Mouse (Mus musculus) kidney, postnatal 0 days (tissue): ENCODE data around the gene Rnpep. TPM values are rescaled to one million over a fixed set of nuclear protein-coding genes. Genes with fewer than 3 reads are reported as not detected.

Experiments
- ATAC-seq: fragments of 200-750 bp; cut with Nextera tagmentation; replicated peaks from 2 replicates; pipeline ENCODE4 v1.8.0; 2017; ENCODE audit warnings: low read depth, moderate number of reproducible peaks, moderate TSS enrichment, moderate library complexity; ENCODE audit not compliant: low FRiP score
- DNase-seq: peaks from one replicate; pipeline ENCODE4 v3.0.0-alpha.2; 2016; ENCODE audit warnings: low spot score
- H3K27ac ChIP-seq: fragments of 300-500 bp; sonication (generic); 2 replicates; pipeline ENCODE4 v1.5.1; 2014; ENCODE audit warnings: mild to moderate bottlenecking
- H3K27me3 ChIP-seq: fragments of 300-500 bp; sonication (generic); 2 replicates; pipeline ENCODE4 v1.6.1; 2014; ENCODE audit warnings: low read length, mixed read lengths; ENCODE audit not compliant: insufficient read depth
- H3K36me3 ChIP-seq: fragments of 300-500 bp; sonication (generic); 2 replicates; pipeline ENCODE4 v1.6.1; 2014; ENCODE audit warnings: low read length, mixed read lengths; ENCODE audit not compliant: insufficient read depth
- H3K4me1 ChIP-seq: fragments of 300-500 bp; sonication (generic); replicated peaks from 2 replicates; pipeline ENCODE4 v1.6.1; 2014; ENCODE audit warnings: antibody characterized with exemption, low read length, mixed read lengths; ENCODE audit not compliant: insufficient read depth
- H3K4me2 ChIP-seq: fragments of 300-500 bp; sonication (generic); 2 replicates; pipeline ENCODE4 v1.6.1; 2014; ENCODE audit warnings: mild to moderate bottlenecking, low read length, moderate library complexity, mixed read lengths
- H3K4me3 ChIP-seq: fragments of 300-500 bp; sonication (generic); replicated peaks from 2 replicates; pipeline ENCODE4 v1.5.1; 2014; ENCODE audit warnings: low read depth, low read length
- H3K9ac ChIP-seq: fragments of 300-500 bp; sonication (generic); 2 replicates; pipeline ENCODE4 v1.6.1; 2014; ENCODE audit warnings: low read depth, low read length
- H3K9me3 ChIP-seq: fragments of 300-500 bp; sonication (generic); replicated peaks from 2 replicates; pipeline ENCODE4 v1.6.1; 2016; ENCODE audit warnings: low read length, inconsistent platforms, mixed read lengths
- CTCF ChIP-seq: IDR thresholded peaks from 2 replicates; pipeline ENCODE4 v1.5.1; 2016; ENCODE audit warnings: antibody characterized with exemption, low read depth, mild to moderate bottlenecking, moderate library complexity
- WGBS: fragments of 180-500 bp; shearing (Covaris S2); extraction: QIAGEN DNeasy Blood & Tissue Kit; methylation state at CpG from one replicate; pipeline ENCODE4 v1.1.7; 2014; 5-methylcytosine and 5-hydroxymethylcytosine counted together
- polyA plus RNA-seq: library from polyadenylated mRNA; unstranded; fragments of >200 nt; fragmentation: Nextera tagmentation; extraction: Ambion mirVana; gene quantifications from 2 replicates; pipeline ENCODE4 v1.2.1, GENCODE M21; 2015

Gene Rnpep
- polyA plus RNA-seq, 1 experiment from 2014 or later: 56.5 TPM

- no peak for ATAC-seq
- WGBS: 72% methylated on average over 3 of the region's 3 CpGs
- H3K9me3 ChIP-seq: no peaks in the 10 kb centered on the region
Measured at GRCm38 (mm10) chr1:135224147-135224546, 59.7 kb downstream of the Rnpep start.

GRCm38 (mm10) chr1:135217607-135218233 lies 66.2 kb downstream of the Rnpep start:
- no peaks in the 10 kb centered on the region for H3K4me1 ChIP-seq
- no peak overlapping the region for H3K4me2 ChIP-seq
- no peak for TF ChIP-seq CTCF
- no peak overlapping the region for H3K9ac ChIP-seq
- no peak overlapping the region for H3K4me3 ChIP-seq
- H3K9me3 ChIP-seq: no peaks in the 10 kb centered on the region
- WGBS: 50% methylated on average over 13 of the region's 13 CpGs
- H3K36me3 ChIP-seq: no peaks in the 10 kb centered on the region
- no peaks in the 10 kb centered on the region for H3K27me3 ChIP-seq
- H3K27ac ChIP-seq: no peak overlapping the region
- ATAC-seq (no peak), DNase-seq (peak; percentile 15)

More at GRCm38 (mm10) chr1:135224147-135224546, 59.7 kb downstream of the Rnpep start:
- no peaks in the 10 kb centered on the region for H3K4me1 ChIP-seq
- no peaks in the 10 kb centered on the region for H3K27me3 ChIP-seq
- H3K27ac ChIP-seq: no peak overlapping the region
- no peak overlapping the region for H3K4me2 ChIP-seq
- no peak overlapping the region for H3K4me3 ChIP-seq
- H3K9ac ChIP-seq: no peak overlapping the region
- H3K36me3 ChIP-seq: no peaks in the 10 kb centered on the region
- TF ChIP-seq CTCF: no peak
- DNase-seq: no peak

- H3K9me3 ChIP-seq: no peaks in the 10 kb centered on the region
- H3K27ac ChIP-seq: no peak overlapping the region
- no peak overlapping the region for H3K4me3 ChIP-seq
- no peak overlapping the region for H3K4me2 ChIP-seq
- no peaks in the 10 kb centered on the region for H3K27me3 ChIP-seq
- no peaks in the 10 kb centered on the region for H3K36me3 ChIP-seq
- no peak for ATAC-seq
- no peaks in the 10 kb centered on the region for H3K4me1 ChIP-seq
- DNase-seq: no peak
- no peak overlapping the region for H3K9ac ChIP-seq
- TF ChIP-seq CTCF: no peak
- 85% methylated on average over 9 of the region's 9 CpGs for WGBS
Measured at GRCm38 (mm10) chr1:135213772-135214640, 69.9 kb downstream of the Rnpep start.

Other genes with a start within 250 kb of the Rnpep start
- 0.83 and 0.88 TPM in 2 replicates for gene Lgr6, start 178.8 kb downstream of the Rnpep start, polyA plus RNA-seq
- 0.38 and 0.42 TPM in 2 replicates for gene Ptpn7, start 151.4 kb downstream of the Rnpep start, polyA plus RNA-seq
- gene Arl8a, start 137.3 kb downstream of the Rnpep start, polyA plus RNA-seq: 47.4 and 49.3 TPM in 2 replicates
- not detected in 2 replicates for gene Gpr37l1, start 116.4 kb downstream of the Rnpep start, polyA plus RNA-seq
- 36.1 and 39.2 TPM in 2 replicates for gene Elf3, start 25.5 kb downstream of the Rnpep start, polyA plus RNA-seq
- gene Timm17a, start 29.7 kb upstream of the Rnpep start, polyA plus RNA-seq: 314 and 318 TPM in 2 replicates
- 2.1 and 2.9 TPM in 2 replicates for gene Lmod1, start 40.7 kb upstream of the Rnpep start, polyA plus RNA-seq
- 42.9 and 50.7 TPM in 2 replicates for gene Shisa4, start 91.2 kb upstream of the Rnpep start, polyA plus RNA-seq
- 53.1 and 65.4 TPM in 2 replicates for gene Ipo9, start 146.4 kb upstream of the Rnpep start, polyA plus RNA-seq